Mouse (Mus musculus) T-helper 2 cell (primary cell): ENCODE results near the gene Tmem117.

Experiments
- in situ Hi-C: fragments of 300-600 bp; cut with MboI, MseI; formaldehyde crosslinking; loops from one replicate; pipeline ENCODE4 v1.15.1; 2025; ENCODE audit warnings: high pct_unique_total_duplicates

Tmem117 gene

DNA sequence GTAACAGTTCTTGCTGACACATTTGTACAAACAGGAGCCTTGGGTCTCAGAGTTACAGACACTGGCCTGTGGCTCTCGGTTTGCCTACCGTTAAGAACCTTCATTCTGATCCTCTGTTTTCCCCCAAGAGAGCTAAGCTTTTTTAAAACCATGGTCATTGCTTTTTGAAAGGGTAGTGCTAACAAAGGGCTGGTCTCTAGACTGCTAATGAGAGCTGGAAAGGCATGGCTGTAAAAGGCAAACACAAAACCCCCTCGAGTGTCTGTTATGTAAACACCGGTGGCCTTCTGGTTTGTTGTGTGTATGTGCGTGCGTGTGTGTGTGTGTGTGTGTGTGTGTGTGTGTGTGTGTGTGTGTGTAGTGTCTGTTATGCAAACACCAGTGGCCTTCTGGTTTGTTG lies 17.0 kb downstream of the Tmem117 start:
- in situ Hi-C loops = no loop called here

DNA sequence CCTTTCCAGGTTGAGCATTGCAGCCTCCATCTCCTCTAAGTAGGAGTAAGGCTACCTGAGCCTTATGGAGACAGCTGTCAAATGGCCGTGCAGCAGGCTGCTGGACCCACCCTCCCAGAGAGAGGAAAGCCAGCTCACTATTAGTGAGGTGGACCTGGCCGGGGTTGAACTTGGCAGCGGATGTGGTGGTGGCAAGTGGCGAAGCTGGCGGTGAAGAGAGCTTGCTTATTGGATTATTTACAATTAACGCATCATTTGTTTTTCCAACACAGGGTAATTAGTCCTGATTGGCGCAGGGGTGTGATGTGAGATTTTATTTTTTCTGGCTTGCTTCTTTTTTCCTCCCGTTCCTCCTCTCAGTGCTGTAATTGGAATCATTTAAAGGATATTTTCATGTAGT lies 19.4 kb downstream of the Tmem117 start:
- in situ Hi-C loops = no loop called here

DNA sequence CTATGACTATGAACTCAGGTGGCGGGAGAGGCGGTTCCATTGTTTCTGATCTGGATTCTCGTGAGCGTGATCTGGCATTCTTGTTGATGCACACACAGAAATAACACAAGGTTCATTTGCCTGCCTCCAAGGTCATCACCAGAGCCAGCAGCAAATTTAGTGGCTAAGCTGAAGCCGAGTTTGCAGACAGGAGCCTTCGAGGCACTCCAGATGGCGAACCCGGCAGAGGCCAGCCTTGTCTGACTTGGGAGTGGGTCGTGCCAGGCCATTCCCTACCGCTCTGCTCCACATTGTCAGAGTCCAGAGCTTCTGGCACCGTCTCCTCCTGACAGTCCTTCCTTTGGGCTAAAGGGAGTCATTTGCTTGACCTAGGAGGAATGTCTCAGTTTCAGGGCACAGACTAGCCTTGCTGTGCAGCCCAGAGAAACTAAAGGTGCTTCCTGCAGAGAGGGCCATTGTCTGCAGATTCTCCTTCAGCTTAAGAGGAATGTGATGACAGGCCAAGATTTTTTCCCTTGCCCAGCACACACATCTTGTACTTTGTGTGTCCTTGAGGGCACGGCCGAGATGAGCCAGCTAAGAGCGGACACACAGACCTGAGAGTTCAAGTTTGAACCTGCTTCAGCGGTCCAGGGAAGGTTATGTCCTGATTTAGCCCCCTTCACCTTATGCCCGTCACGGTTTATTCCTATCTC lies 20.2 kb downstream of the Tmem117 start:
- in situ Hi-C loops = no loop called here

DNA sequence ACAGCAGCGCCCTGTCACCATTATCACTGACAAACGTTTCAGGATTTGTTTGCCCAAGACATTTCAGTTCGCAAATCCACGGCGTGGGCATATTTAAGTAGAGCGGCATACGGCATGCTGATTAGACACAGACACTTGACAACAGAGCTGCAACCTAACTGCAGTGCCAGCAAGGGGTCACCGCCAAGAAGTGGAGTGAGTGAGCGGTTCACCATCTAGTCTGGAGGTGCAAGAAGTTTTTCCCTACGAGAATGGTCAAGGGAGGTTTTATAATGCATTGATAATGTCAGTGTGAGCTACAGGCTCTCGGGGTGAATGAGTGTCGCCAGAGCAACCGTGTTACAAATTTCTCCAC lies 20.7 kb downstream of the Tmem117 start:
- in situ Hi-C loops = loop anchor here (5.0 kb wide), 1 partner anchor 102 kb away; no protein-coding TSS in a partner anchor

DNA sequence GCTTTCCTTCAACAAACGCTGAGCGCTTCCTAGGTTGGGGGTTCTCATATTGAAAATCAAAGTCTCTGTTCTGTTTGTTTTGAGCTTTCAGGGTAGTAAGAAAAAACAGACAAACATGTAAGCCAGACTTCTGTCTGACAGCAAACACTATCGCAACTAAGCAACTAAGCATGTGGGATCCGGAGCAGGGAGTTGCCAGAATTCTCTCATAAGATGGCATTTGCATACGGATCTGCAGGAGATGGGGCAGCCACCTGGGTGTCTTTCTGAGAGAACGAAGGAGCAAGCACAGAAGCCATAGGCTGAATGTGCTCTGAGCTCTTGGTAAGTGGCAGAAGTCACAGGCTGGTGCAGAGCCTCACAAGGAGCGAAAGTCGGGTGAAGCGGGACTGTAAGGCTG lies 22.3 kb downstream of the Tmem117 start:
- in situ Hi-C loops = loop anchor here (5.0 kb wide), 1 partner anchor 104 kb away; no protein-coding TSS in a partner anchor

DNA sequence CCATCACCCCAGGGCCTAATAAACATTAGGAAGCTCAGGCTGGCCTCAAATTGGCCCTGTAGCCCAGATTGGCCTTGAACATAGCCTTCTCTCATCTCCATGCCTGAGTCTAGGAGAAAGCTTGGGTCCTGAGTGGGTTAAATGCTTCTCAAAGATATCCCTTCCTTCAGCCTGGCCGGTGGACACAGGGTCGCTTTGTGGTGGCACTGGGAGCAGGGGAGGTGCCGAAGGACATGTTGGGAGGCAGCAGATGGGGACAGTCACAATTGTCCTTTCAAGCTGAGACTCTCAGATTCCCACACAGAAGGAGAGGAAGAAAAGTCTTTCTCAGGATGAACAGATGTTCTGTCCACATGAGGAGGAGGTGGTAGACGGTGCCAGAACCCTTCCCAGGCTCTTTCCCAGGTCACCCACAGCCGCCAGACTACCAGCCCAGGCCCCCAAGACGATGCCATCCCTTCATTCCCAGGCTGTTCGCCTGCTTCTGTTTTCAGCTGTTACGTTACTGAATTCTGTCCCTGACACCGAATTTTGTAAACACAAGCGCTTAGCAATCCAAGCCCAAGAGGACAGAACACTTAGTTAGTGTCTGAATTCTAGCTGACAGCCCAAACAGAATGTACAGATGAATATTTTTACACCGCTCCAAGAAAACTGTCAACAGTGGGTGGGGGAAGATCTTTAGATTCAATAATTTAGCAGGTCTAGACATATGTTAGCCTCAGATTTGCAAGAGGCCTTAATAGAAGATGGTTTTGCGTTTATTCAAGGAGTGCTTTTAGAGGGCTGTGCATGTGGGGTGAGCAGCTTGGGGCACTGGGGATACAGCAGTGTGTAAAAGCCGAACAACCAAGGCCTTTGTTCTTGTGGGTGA lies 23.2 kb downstream of the Tmem117 start:
- in situ Hi-C loops = loop anchor here (5.0 kb wide), 1 partner anchor 105 kb away; no protein-coding TSS in a partner anchor

DNA sequence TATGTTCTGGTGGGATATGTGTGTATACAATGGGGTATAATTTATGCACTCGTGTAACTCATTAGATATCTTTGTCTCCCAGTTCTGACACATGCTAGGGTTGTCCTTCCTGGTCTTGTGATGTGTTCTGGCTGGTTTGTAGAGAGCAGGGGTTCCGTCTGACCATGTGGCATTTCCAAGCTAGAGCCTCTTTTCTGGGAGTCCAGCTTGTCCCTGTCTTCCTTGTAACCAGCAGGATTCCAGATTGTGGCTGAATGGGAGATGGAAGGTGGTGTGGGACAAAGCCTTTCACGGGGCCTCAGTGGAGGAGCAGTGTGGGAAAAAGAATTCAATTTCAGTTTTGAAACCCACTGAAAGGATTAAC lies 23.8 kb downstream of the Tmem117 start:
- in situ Hi-C loops = loop anchor here (5.0 kb wide), 1 partner anchor 106 kb away; no protein-coding TSS in a partner anchor

DNA sequence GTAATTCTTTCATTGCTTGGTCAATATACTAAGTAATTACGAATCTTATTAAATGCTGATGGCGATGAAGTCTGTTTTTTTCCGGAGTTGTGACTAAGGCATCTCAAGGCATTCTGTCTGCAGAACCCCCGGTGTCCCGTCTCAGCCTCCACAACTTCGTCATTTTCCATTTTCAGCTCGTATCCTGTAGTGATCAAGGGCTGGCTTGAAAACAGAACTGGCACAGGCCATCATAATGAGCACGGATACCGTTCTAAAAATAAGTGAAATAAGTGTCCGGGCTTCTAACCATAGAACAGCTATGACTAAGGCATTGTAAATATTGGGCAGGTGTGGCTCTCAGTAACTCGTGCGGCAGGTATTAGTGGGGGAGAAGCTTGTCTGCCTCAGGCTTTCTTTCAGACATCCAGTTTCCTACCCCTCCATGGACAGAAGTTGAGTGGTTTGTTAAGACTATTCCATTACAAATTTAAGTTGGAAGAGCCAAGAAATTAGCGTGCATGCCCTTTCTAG lies 26.8 kb downstream of the Tmem117 start:
- in situ Hi-C loops = no loop called here

DNA sequence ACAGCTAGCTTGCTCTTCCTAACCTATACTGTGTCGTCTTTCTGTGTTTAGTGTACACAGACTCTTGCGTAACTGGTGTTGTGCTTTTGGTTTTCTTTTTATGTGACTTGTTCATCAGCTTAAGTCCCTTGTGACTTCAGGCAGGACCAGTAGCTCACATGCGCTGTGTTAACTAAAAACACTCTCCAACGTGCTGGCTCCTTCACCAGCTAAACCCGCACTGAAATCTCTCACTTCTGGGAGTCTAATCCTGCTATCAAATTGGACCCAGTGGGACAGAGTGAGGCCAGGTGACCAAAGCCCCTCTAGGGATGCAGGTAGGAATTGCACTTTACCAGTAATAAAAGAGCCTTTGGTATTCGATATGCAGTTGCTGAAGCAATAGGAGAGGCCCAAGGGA lies 28.9 kb downstream of the Tmem117 start:
- in situ Hi-C loops = no loop called here

DNA sequence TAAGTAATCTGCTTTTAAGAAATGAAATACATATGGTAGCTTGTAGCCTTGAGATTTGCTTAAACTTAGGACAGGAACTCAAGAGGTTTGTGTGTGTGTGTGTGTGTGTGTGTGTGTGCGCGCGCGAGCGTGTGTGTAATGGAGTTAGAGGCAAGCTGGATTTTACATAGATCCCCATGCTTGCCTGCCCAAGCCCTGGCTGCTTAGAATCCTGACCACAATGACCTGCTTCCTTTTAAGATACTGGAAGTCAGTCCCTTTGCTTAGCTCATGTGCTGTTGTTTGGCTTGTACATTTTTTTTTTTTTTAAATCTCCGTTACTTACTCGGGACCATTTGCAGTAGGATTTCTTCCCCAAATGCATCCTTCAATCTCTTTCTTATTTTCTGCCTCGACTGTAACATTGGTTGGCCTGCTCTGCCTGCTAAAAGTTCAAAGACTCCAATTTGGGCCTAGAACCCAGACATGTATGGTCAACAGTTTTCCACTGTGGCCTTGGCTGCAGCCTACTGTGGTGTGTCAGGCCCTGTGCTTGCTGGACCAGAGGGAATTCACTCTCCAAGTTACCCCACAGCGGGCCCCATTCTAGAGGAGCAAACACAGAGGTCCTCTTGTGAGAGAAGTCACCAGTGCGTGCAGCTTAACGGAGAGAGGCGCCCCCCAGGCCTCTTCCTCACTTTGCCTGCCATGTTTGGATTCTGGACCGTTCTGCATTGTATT lies 29.5 kb downstream of the Tmem117 start:
- in situ Hi-C loops = no loop called here

DNA sequence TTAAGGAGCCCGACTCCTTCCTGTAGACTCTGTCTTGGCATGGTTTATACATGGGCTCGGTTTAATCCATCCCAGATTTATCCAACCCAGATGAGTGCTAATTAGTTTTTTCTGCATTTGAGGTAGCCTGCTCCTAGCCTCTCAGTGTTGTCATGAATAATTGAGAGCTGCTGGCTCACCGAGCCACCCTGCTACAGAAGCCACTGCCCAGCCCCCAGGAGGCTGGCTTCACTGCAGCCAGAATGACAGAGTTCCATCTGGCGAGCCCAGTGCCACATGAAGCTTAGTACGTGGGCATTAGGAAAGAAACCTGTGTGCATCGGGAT lies 30.0 kb downstream of the Tmem117 start:
- in situ Hi-C loops = no loop called here

DNA sequence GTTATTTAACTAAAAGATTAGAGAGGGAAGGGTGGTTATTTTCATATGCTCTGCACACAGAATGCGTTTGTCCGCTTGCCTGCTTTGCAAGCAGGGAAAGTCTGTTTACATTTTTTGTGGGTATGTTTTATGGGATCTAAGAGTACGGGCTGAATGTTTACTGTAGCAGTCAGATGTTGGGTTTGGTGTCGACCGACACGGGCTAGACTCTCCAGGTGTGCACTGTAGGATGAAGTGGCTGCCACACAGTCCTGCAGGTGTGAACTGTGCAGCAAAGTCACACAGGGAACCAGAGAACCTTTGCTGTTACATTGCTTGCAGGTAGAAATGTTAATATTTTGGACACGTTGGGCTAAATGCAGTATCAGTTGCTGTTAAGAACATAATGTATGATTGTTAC lies 31.9 kb downstream of the Tmem117 start:
- in situ Hi-C loops = loop anchor here (10.0 kb wide), 1 partner anchor 834 kb away; no protein-coding TSS in a partner anchor

DNA sequence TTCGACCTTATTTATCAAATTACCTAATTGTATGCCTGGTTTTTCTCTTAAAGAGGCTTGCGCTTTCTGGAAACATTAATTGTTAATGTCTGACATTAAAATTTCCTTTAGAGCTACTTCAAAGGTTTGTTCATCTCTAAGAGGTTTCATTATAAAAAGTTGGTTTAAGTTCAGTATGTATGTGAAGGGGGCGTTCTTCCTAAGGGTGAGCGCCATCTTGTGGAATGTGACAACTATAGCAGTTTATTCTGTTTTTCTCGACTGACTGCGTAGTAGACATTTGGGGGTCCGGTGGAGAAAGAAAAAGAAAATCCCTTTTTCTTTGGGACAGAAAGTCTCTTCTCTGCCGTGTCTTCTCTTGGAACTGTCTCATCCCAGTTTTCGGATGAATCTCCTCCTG lies 32.4 kb downstream of the Tmem117 start:
- in situ Hi-C loops = loop anchor here (10.0 kb wide), 1 partner anchor 833 kb away; no protein-coding TSS in a partner anchor

DNA sequence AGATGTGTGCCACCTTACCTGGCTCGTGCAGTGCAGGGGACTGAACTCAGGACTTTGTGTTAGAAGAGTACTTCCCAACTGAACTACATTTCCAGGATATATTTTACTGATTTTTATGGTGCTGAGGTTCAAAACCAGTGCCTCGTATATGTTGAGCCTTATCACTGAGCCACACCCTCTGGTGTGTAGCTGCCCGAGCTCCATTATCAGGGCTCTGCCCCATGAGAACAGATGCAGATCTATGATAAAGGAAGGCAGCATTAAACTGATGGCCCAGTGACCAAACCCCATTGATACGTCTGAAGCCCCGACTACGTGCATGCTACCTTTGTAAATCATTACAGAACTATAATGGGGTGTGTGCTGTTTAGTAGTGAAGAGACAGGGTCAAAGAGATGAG lies 35.6 kb downstream of the Tmem117 start:
- in situ Hi-C loops = loop anchor here (10.0 kb wide), 1 partner anchor 830 kb away; no protein-coding TSS in a partner anchor

DNA sequence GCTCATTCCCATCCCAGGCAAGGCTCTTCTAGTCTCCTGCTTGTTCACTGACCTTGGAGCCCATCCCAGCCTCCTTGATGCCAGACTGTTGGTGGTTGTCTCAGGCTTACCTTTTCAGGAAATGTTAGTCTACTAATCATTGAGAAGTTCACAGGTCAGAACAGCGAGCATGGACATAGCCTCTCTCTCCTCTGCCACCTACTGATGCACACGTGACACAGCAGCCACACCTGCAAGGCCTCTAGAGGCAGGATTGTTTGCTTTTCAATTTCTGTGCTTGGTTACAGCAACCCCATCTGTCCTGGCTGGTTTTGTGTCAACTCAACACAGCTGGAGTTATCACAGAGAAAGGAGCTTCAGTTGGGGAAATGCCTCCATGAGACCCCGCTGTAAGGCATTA lies 52.1 kb downstream of the Tmem117 start:
- in situ Hi-C loops = no loop called here

DNA sequence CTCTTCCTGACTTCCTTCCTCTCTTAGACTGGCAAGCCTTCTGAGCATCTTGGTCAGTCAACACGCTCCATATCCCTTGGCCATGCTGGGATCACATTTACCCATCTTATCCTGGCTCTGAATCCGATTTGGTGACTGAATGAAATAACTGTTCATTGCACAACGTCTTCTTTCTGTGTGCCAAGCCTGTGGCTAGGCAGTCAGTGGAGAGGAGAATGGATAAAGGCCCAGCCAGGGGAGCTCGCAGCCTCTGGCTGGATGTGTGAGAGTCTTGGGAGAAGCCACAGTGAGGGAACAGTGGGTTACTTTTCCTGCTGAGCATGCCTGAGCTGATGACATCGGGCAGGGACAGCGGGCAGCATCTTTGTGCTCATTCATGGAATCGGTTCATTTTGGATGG lies 55.2 kb downstream of the Tmem117 start:
- in situ Hi-C loops = no loop called here

DNA sequence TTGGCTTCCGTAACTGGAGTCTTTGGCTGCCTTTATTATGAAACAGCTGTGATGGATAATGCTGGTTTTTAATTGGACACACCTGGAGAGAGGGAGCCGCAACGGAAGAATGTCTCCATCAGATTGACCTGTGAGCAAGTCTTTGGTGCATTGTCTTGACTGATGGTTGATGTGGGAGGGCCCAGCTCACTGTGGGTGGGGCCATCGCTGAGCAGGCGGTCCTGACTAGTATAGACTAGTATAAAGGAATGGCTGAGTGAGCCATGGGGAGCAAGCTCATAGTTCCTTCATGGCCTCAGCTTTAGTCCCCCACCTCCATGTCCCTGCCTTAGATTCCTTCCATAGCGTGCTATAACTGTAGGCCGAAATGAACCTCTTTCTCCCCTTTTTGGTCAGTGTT lies 58.1 kb downstream of the Tmem117 start:
- in situ Hi-C loops = no loop called here

DNA sequence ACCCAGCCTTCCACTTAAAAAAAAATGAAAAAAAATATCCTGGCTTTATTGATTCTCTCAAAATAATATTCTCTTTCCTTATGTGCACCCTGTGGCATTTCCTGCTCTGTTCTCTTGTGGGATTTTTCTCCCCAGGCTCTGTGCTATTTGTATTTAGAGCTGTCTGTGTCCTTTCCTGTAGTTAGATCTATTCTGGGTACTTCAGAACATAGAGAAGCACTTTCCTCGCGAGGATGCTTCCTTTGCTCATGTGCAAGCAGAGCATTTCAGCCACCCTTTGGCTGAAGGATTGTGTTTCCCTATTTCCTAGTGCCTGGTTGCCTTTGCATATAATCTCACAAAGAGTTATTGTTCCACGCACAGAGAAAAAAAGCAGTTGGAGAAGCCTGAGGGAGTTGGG lies 58.6 kb downstream of the Tmem117 start:
- in situ Hi-C loops = no loop called here

DNA sequence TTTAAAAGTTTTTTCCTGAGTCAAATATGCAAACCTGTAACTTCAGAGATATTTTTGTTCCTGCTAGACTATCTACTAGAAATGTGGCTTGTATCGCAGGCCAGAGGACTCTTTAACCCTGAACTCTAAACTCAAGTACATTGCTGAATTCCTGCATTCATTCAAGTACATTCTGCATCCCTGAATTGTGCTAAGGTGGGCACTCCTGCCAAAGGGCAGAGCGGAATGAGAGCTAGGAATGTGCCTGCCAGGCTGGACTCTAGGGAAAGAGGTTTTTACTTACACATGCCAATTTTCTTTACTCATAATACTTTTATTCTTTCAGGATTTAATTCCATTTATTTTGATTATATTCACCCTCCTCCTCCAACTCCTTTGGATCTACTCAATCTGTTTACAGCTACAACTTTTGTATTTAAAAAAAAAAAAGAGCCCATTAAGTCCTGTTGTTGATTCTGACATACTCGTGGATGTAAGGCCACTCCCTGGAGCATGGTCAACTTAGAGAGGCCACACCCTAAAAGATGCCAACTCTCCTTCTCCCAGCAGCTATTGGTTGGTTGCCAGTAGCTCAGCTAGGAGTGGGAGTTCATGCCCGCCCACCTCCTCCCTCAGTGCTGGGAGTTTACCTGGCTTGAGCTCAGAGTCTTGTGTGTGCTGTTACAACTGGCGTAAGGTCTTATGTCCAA lies 60.3 kb downstream of the Tmem117 start:
- in situ Hi-C loops = no loop called here

DNA sequence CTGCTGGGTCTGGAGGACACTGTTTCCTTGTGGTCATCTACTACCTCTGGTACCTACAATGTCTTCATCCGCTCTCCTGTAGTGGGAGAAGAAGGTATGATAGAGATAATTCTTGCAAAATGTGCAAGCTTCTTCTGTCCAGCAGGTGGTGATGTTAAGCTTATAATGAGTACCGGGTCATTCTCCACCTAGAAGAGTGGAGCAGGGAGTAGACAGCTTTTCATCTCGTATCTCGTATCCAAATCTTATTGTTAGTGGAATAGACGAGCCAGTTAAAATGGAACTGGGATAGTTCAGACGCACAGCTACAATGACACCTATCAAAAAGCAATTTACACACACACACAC lies 60.8 kb downstream of the Tmem117 start:
- in situ Hi-C loops = no loop called here

DNA sequence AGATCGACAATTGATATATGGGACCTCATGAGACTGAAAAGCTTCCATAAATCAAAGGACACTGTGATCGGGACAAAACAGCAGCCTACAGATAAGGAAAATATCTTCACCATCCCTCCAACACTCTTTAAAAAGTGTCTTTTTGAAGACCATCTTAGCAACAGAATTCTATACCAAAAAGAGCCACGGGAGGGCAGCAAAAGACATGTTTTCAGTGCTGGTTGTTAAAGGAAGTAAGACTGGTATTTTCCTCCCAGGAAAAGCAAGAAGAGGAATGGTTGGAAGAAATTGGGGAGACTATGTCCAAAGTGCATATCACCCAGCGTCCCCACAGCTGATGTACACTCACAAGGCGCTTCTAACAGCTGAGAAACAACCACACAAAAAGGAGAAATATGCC lies 93.7 kb downstream of the Tmem117 start:
- in situ Hi-C loops = no loop called here

DNA sequence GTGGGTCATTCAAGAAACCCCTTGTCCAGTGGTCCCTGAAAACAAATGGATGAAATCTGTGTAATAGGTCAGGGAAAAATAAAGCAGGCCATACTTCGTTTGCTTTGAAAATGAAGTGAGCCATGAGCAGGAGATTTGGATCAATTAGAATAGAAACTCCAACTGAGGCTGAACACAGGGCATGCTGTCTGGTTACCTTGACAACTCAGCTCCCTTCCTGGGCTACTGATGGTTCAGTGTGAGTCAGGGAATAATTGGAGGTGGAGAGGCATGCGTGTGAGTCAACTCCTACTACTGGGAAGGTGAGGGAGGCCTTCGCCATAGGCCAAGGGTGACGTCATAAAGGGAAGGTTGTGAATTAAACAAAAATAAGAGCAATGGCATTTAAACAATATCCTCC lies 103.1 kb downstream of the Tmem117 start:
- in situ Hi-C loops = no loop called here
